Mouse (Mus musculus): ENCODE data around the gene Aqp11.

The Aqp11 gene

DNA sequence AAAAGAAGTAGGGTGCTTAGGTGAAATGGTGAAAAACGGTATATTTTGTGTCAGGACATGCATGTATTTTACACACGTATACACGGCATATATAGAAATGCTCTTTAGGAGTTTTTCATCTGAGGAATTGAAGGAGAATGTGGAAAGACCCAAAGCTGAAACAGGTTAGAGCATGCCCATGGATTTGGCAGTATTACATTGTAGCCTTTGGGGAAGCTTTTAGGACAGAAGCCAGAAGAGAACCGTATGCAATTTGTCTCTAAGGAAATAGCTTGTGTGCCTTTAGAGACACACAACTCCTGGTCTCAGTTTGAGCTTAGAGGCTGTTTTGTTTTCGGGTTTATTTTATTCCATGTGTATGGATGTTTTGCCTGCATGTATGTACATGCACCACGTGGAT lies 37.0 kb downstream of the Aqp11 start:
- no peak for DNase-seq

GRCm38 (mm10) chr7:97700173-97700572 lies 37.9 kb downstream of the Aqp11 start:
- DNase-seq = no peak

DNA sequence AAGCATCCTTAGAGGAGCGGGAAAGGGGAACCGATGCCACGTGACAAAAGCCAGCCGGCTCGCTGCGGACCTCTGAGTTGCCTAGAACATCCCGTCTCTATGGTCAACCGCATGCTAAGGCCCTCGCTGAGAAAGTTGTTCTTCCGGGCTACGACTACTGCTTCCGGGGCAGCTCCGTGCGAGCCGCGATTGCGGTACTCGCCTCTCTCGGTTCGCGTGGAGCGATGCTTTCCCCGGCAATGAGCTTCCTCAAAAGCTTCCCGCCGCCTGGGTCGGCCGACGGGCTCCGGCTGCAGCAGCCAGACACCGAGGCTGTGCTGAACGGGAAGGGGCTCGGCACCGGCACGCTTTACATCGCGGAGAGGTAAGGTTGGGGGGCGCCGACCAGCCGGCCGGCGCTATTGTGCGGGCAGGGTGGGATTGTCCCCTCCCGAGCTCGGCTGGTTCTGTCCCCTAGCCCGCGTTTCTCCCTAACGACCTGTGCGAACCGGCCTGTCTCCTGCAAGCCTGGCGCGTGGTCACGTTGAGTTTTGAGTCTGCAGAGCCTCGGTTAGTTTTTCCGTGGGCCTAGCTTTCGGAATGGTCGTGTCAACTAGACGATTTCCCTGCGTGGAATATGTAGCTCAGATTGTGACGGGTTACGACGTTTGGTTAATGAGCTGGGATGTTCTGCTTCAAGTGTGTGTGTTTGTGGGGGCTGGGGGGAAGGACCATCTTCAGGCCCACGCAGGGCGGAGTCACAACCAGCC lies 41.4 kb downstream of the Aqp11 start, which contains the start of gene Clns1a:
Gene Clns1a (plus strand): TSS at position 129 of the 749 bp plus-strand sequence.
- peak; percentile 82 to 89 for DNase-seq

GRCm38 (mm10) chr7:97696133-97696505 lies 42.0 kb downstream of the Aqp11 start:
- no peak for DNase-seq

DNA sequence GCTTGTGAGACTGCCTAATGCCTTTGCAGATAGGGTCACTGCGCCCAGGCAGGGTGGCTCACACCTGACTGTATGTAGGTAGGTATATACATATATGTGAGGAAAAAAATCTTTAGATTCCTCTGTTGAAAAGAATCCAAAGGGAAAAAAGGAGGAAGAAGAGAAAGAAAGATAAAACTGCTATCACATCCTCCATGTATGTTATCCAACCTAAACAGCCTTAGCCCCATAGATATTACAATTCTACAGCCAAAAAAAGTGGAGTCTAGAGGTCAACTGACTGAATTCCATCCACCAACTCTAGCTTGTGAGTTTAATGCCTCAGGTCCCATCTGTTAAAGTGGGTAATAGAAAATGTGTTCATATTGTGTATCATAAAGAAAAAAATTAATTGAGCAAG lies 42.6 kb downstream of the Aqp11 start:
- no peak for DNase-seq

GRCm38 (mm10) chr7:97687831-97688230 lies 50.3 kb downstream of the Aqp11 start:
- no peak for DNase-seq

GRCm38 (mm10) chr7:97679239-97679638 lies 58.9 kb downstream of the Aqp11 start:
- DNase-seq = no peak
